Mouse (Mus musculus): ENCODE measurements around the gene Psg19.
A peak's percentile ranks its signal among the peaks of the same experiment; 100 is the strongest.
"Not testable (repeated sequence)": the region's sequence is repeated elsewhere in the genome, so short reads cannot be mapped to it uniquely, and the experiment has no call there.

The Psg19 gene

DNA sequence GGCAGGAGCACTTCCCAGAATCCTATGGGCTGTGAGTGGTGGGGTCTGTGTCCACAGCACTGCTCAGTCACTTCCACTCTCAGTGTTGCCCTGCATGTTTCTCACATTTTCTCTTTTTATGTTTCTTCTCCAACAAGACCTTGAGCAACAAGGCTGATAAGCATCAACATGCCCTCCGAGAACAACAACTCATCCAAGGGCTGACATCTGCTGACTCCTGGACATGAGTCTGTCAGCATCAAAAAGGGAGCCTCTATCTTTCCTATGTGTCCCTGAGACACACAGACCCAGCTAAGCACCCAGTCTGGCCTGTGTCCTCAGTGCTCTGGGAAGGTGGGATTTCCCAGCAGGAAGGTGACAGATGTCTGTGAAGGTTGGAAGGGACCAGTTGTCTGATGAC lies at the start of gene Psg19:
Gene Psg19, minus strand, starts transcription at position 101 of the 400 bp plus-strand sequence.
- DNase-seq (ENCODE audit: inconsistent age in 2 of 2, low spot score in 1 of 2) = no peak

DNA sequence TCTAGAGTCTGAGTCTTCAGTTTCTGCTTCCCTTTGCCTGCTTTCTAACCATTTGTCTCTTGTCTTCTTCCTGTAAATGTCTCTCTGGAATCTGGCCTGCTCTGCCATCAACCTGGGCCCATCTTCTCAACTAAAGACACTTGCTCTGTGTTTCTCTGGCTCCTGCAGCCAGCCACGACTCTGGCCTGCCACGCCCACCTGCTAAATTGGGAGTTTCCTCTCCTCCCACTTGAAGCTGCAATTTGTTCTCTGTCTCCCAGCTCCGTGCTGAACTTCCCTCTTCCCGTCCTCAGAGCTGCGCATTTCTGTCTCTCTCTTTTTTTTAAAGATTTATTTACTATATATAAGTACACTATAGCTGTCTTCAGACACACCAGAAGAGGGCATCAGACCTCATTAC lies 46.5 kb upstream of the Psg19 start:
- no peak for DNase-seq (ENCODE audit: inconsistent age in 2 of 2, low spot score in 1 of 2)

DNA sequence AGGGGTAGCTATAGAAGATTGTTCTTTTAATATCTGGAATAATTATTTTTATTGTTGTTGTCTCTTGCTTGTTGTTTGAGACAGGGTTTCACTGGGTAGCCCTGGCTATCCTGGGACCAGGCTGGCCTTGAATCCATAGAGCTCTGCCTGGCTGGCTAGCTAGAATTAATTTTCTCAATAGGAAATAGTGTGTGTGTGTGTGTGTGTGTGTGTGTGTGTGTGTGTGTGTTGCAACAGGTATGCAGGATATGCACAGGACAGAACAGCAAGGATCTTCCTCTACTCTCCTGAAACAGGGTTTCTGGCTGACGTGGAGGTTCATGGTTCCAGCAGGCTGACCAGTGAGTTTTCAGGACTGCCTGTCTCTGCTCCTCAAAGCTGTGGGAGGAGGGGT lies 42.9 kb upstream of the Psg19 start:
- DNase-seq (ENCODE audit: inconsistent age in 2 of 2, low spot score in 1 of 2) = peak in 1 of 2 experiments; percentile 28

DNA sequence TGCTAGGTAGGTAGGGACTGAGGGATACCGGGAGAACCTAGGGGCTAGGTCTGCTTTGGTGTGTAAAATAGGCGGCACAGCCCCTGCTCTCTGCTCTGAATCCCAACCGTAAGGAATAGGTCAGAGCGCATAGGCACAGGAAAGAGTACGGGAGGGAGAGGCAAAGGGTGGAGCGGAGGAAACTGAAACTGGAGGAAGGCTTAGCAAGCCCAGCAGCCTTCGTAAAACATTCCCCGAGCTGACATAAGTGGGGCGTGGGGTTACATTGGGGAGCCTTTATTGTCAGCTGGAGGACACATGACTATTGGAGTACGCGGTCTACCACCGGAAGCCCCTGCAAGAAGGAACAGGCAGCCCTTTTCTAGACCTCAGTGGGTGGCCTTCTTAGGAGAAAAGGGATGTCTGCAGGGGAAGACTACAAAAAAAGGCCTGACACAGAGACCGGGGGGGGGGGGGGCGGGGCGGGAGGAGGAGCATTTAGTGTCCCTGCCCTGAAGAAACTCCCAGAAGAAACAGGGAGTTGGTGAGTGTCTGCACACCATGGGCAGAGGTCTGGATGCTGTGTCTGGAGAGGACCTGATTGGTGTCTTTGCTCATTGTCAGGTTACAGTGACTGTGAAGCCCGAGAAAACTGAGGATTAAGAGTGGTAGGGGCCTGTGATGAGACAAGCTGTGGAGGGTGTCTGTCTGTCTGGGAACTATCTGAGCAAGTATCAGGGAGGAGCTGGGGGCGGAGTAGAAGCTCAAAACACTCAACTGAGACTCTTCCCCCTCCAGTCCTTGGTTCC lies 42.3 kb upstream of the Psg19 start:
- peak; percentile 62 to 82 for DNase-seq (ENCODE audit: inconsistent age in 2 of 2, low spot score in 1 of 2)

DNA sequence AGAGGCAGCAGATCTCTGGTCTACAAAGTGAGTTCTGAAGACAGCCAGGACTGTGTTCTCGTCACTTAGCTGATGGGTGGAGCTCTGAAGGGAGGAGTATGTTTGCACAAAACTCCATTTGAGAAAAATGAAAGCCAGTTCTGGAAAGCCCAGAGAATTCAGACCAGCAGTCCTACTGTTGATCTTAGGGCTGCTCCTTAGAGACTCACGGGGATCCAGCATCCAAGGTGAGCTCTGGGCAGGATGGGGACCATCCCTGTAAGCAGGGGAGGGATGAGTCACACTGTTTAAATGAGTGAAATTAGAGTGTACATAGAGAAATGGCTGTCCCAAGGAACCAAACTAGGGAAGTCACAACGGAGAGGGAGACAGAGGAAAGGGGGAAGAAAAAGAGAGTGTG lies 41.5 kb upstream of the Psg19 start, which contains the start of gene Mill2:
Gene Mill2, plus strand, starts transcription at position 102 of the 400 bp plus-strand sequence.
- peak in 1 of 2 experiments; percentile 67 for DNase-seq (ENCODE audit: inconsistent age in 2 of 2, low spot score in 1 of 2)

DNA sequence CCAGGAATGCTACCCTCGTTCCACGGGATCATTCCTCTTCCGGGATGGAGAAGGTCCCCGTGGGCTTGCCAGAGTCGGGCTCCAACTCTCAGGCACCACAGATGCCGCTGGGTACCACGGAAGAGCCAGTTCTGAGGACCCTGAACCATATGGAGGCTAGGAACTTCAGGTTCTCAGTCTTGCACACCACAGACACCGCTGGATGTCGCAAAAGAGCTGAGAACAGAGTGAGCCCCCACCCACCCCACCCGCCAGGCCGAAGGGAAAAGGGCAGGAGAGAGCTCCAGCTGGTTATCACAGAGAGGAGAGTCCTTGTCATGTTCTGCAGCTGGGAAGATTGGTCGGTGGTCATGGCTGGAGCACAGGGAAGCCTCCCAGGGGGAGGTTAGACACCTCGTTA lies 34.0 kb upstream of the Psg19 start:
- DNase-seq (ENCODE audit: inconsistent age in 2 of 2, low spot score in 1 of 2) = no peak

DNA sequence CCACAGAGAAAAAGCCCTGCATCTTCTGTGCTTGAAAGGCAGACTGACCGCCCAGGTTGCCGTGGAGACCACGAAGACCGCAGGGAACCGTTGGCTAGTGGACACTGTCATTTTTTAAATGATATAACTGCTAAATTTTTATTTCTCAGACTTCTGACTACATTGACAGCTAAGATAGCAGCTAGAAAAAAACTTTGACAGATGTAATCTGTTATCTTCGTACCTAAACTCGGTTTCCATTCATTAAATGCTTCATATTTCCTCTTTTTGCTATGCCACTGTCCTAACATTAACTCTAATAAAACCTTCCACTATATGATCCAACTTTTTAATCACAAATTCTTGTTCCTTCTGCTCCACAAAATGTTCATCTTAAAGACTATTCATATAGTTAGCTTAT lies 31.2 kb upstream of the Psg19 start:
- DNase-seq (ENCODE audit: inconsistent age in 2 of 2, low spot score in 1 of 2) = no peak

DNA sequence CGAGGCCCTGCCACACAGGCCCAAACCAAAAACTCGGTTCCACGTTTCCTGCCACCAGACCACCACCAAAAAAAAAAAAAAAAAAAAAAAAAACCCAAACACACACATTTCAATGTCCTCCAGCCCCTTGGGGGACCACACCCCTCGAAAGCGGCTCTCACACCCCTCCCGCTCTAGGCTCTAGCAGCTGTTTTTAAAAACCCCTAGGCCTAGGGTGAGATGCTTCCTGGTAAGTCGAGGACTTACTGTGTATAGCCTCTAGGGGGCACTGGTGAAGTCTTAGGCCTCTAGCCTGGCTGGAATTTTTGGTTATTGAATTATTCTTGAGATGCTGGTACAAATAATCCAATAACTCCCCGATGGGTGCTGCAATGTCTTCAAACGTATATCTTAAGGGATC lies 30.3 kb upstream of the Psg19 start:
- peak in 1 of 2 experiments; percentile 55 for DNase-seq (ENCODE audit: inconsistent age in 2 of 2, low spot score in 1 of 2)

DNA sequence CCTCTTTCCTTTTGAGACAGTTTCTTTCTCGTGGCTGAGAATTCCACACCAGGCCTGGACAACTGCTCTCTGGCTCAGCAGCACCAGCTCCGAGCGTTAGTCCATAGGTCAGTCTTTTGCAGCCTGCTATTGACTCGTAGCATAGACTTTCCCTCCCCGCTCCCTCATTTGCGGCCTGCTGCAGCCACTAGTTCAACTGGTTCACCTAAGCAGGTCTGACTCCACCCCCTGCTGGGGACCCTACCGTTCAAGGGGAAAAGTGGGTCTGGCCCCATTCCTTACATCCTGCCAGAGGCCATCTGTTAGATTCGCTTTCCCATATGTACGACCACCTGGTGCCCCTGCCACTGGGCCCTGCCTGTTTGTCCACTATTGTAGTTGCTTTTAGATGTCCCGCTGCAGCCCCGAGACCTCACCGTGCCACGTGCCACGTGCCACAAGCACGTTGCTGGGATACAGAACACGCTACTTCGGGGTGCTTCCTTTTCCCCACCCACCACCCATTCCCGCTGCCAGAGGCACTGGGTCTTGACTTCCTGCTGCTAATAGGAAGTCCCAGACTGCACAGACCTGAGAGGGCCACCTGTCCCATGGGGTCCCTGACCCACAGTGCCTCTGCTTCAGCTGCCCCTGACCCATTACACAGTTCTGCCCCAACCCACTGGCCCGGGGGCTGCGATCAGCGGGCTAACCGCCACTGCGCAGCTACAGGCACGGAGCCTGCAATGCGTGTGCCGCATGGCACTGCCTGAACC lies 29.6 kb upstream of the Psg19 start:
- DNase-seq (ENCODE audit: inconsistent age in 2 of 2, low spot score in 1 of 2) = no peak

DNA sequence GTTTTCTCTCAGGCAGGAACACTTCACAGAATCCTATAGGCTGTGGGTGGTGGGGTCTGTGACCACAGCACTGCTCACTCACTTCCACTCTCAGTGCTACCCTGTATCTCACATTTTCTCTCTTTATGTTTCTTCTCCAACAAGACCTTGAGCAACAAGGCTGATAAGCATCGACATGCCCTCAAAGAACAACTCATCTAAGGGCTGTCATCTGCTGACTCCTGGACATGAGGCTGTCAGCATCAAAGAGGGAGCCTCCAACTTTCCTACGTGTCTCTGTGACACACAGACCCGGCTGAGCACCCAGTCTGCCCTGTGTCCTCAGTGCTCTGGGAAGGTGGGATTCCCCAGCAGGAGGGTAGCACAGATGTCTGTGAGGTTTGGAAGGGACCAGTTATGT lies 23.2 kb upstream of the Psg19 start, which contains the start of gene Psg17:
Gene Psg17, minus strand, starts transcription at position 101 of the 400 bp plus-strand sequence.
- no peak for DNase-seq (ENCODE audit: inconsistent age in 2 of 2, low spot score in 1 of 2)

DNA sequence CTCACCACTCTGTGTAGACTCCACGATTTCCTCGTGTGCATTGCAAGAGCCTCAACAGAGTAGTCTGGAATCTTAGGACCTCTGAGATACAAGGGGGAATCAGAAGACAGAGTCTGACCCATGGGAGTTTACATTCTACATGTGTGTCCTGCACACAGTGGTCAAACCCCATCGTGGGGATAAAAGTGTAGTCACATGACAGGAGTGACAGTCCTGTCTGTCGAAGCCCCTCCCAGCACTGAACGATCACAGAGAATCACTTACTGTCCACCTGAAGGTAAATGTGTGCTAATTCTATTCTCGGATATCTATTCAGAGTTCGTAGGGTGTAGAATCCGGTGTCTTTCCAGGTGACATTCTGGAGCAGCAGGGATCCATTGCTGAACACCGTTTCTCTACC lies 20.0 kb upstream of the Psg19 start:
- DNase-seq (ENCODE audit: inconsistent age in 2 of 2, low spot score in 1 of 2) = no peak

DNA sequence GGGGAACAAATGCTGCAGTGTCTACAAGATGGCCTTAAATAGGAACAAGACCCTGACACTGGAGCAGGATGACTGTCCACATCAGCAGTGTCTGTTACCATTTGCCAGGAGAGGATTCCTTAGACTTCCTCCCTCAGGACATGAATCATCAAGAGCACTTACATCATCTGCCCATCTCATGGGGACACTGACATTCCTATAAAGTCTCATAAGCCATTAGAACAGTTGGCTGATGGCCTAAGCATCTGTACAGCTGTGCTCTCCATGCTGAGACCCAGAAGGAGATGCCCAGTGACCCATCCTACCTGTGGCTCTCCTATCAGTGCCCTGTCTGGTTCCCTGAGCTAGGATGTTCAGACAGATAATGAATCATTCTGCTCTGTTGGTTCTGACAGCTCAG lies 5.2 kb upstream of the Psg19 start:
- DNase-seq (ENCODE audit: inconsistent age in 2 of 2, low spot score in 1 of 2) = no peak

DNA sequence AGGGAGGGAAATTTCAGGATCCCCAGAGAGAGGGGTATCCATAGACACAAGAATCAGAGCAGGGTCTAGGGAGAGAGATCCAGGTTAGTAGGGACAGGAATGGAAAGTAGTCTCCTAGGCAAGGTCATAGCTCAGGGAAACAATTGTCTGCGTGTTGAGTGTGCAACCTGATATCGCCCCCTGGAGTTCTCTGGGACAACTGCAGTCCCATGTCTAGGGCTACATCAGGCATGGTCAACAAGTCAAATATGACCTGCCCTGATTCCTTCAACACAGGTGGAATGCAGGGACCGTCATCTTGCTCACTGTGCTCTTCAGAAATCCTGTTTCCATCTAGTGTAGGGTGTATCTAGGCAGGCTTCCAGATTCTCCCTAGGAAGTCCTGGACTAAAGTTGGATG lies 809 bp upstream of the Psg19 start:
- no peak for DNase-seq (ENCODE audit: inconsistent age in 2 of 2, low spot score in 1 of 2)

DNA sequence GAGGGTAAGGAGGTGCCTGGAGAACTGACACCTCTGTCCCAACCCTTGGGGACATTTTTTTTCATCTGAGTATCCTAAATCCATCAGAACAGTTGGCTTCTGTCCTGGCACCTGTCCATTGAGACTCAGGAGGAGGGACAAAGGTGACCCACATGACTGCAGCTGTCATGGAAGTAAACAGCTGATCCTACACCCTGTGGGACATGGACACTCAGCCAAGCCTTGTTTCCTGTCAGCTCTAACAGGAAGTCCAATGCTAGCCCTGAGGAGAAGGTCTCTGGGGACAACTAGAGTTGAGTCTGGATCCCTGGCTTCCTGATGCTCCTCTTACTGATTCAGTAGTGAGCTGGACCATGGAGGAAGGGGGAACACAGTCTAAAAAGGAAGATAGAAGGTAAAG lies 7.6 kb downstream of the Psg19 start:
- not testable (repeated sequence) for DNase-seq (ENCODE audit: inconsistent age in 2 of 2, low spot score in 1 of 2)

DNA sequence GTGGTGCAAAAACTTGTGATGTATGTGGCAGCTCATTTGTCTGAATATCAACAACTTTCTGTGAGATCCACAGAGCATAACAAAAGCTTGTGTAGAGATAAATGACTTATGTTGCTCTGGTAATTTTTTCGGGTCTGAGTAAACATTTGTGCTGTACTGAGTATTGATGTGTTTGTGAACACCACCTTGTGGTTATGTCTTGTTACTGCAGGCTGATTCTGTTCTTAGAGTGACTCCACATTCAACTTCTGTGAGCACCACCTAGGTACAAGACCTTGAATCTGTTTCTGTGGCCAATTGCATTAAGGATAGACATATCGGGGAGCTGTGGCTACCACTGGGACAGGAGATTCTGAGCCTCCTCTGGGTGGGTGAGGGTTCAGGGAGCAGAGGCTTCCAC lies 17.0 kb downstream of the Psg19 start:
- DNase-seq (ENCODE audit: inconsistent age in 2 of 2, low spot score in 1 of 2) = peak in 1 of 2 experiments; percentile 19

DNA sequence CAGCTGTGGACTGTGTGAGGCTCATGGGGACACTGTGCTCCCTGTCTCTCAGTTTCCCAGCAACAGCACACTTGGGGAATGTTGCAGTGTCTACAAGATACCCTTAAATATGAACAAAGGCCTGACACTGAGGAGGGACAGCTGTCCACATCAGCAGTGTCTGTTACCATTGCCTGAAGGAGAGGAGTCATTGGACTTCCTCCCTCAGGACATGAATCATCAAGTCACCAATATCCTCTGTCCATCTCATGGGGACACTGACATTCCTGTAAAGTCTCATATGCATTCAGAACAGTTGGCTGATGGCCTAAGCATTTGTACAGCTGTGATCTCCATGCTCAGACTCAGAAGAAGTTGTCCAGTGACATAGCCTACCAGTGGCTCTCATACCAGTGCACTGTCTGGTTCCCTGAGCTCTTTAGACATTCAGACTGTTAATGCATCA lies 19.0 kb downstream of the Psg19 start:
- DNase-seq (ENCODE audit: inconsistent age in 2 of 2, low spot score in 1 of 2) = no peak

DNA sequence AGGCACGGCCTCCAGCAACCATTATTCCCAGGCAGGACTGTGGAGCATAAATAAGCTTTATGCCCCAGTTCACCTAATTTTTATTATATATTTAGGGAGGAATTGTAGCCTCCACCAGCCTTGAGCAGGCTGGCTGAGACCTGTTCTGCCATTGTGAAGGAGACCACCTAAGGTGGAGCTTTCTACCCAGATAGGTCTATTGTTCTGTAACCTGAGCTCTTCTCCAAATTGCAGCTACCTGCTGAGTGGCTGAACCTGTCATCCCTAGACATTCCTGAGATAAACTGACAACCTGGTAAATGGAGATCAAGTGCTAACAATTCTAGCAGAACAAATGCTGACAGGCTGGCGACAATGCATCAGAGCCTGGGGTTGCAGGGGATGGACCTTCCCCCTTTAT lies 35.4 kb downstream of the Psg19 start:
- not testable (repeated sequence) for DNase-seq (ENCODE audit: inconsistent age in 2 of 2, low spot score in 1 of 2)

DNA sequence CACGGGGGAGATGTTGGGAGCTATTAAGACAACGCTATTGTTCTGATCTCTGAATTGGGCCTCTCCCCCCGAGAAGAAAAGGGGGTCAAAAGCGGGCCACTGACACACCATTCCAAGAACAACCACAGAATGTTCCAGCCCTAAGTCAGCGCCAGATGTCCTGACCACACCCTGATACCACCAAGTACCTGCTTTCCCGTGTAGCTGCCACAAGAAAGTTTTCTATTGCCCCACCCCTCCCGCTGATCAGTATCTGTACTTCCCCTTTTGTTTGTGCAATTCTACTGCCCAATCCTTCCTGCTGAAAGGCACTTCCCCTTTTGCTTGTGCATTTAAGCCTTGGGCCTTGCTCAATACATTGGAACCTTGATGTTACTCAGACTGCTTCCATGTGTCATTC lies 38.2 kb downstream of the Psg19 start:
- DNase-seq (ENCODE audit: inconsistent age in 2 of 2, low spot score in 1 of 2) = not testable (repeated sequence)

DNA sequence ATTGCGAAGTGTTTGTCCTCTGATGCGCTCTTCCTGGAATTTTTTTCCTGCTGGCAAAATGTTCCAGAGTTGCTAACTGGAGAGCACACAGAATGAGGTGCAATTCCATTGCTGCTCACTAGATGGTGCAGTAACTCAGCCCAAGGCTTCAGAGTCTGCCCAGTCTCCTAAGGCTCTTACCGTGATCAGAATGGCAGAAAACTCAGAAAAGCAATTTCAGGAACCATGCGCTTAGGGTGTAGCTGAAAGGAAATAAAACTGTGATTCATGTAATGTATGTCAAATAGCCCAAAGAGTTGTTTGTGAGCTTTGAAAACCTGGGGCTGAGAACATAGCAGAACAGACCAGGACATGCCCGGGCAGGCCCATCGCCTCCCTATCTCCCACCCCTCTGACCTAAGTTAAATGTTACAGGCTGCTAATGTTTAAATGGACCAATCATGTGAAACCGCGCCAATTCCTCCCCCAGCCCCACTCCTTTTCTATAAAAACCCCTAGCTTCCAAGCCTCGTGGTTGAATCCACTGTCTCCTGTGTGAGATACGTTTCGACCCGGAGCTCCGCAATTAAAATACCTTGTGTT lies 48.3 kb downstream of the Psg19 start:
- peak; percentile 53 to 84 for DNase-seq (ENCODE audit: inconsistent age in 2 of 2, low spot score in 1 of 2)

DNA sequence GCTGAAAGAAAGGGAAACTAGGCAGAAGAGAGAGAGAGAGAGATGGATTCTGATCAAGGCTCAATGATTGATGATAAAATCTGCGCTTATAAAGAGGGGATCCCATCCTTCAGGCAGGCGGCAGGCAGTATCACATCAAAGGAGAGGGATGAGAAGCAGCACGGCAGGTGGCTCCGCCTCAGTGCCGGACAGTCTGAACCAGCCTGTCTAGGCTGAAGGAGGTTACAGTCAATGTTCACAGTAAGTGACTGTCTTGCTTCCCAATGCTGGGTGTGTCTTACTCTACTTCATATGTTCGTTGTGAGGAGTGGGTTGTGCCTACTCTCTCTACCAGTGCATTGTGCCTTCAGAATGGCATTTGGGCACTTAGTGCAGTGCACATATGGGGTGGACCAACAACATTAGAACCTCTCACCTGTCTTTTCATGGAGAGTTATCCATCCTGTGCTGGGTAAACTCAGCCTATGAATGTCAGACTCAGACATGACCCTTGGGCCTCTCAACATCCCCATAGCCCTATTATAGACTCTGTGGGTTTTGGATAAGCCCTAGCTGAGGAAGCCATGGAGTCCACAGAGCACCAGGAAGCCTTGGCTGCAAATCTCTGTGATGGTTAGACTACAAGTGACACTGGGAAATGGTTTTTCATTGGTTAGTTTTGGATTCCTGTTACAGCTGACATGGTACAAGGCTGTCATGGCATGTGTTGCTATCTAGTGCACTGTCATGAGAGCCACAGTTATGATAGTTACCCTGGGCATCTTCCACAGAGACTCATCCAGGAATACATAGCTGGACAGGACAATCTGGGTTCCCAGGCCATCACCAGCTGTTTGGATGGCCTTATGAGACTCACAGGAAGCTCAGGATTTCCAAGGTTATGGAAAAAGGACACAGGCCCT lies 49.1 kb downstream of the Psg19 start:
- DNase-seq (ENCODE audit: inconsistent age in 2 of 2, low spot score in 1 of 2) = no peak

DNA sequence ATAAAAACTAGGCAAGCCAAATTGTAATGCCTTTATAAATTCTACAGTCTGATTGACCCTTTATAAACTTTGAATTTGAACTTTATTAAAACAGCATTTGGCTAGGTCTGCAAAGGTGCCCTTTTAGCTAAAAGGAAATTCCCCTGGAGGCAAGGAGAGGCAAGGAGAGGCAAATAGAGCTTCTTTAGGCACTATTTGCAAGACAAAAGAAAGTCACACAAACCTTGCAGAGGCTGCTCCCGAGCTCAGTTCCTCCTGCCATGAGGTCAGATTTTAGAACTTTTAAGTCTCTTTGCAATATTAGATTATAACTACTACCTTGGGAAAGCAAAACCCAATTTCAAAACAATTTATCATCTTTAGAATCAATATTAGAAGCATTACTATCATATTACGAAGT lies 50.9 kb downstream of the Psg19 start:
- not testable (repeated sequence) for DNase-seq (ENCODE audit: inconsistent age in 2 of 2, low spot score in 1 of 2)
